Mouse (Mus musculus) myocyte (in vitro differentiated cells): ENCODE results near the gene Slc26a1.

ENCODE experiments used
- CEBPB ChIP-seq: IDR thresholded peaks from 2 replicates; pipeline ENCODE4 v1.6.1; 2011; ENCODE audit warnings: mild to moderate bottlenecking, moderate library complexity; ENCODE audit not compliant: poor library complexity, insufficient read depth, severe bottlenecking
- E2F4 ChIP-seq: IDR thresholded peaks from one replicate; pipeline ENCODE4 v1.6.1; 2011; ENCODE audit warnings: mild to moderate bottlenecking, control low read depth, moderate library complexity; ENCODE audit not compliant: insufficient read depth
- MAX ChIP-seq: IDR thresholded peaks from one replicate; pipeline ENCODE4 v1.6.1; 2011; ENCODE audit warnings: low read depth, mild to moderate bottlenecking, control low read depth
- MYOD1 ChIP-seq, 3 experiments: IDR thresholded peaks; one replicate each; pipeline ENCODE4 v1.6.1; 2011; ENCODE audit warnings: control low read depth in 2 of 3, low read depth in 2 of 3, mild to moderate bottlenecking in 2 of 3, moderate library complexity in 1 of 3; ENCODE audit not compliant: insufficient read length in 2 of 3, control insufficient read depth in 1 of 3
- MYOG ChIP-seq, 3 experiments: IDR thresholded peaks; one replicate each; pipeline ENCODE4 v1.6.1; 2011; ENCODE audit warnings: control low read depth in 2 of 3, low read depth in 2 of 3, mild to moderate bottlenecking in 2 of 3; ENCODE audit not compliant: insufficient read length in 2 of 3, control insufficient read depth in 1 of 3, insufficient read depth in 1 of 3
- POLR2A ChIP-seq: IDR thresholded peaks from one replicate; pipeline ENCODE4 v1.6.1; 2011; ENCODE audit warnings: low read depth, mild to moderate bottlenecking, control low read depth, moderate library complexity; ENCODE audit not compliant: insufficient read length
- POLR2AphosphoS2 ChIP-seq: IDR thresholded peaks from one replicate; pipeline ENCODE4 v1.6.1; 2011; ENCODE audit warnings: low read depth, control low read depth; ENCODE audit not compliant: insufficient read length
- REST ChIP-seq: IDR thresholded peaks from one replicate; pipeline ENCODE4 v1.6.1; 2011; ENCODE audit warnings: mild to moderate bottlenecking, control low read depth, moderate library complexity; ENCODE audit not compliant: insufficient read depth, insufficient read length
- SRF ChIP-seq: IDR thresholded peaks from one replicate; pipeline ENCODE4 v1.6.1; 2011; ENCODE audit warnings: low read depth; ENCODE audit not compliant: control insufficient read depth, insufficient read length
- TCF12 ChIP-seq: IDR thresholded peaks from one replicate; pipeline ENCODE4 v1.6.1; 2011; ENCODE audit warnings: mild to moderate bottlenecking, control low read depth; ENCODE audit not compliant: poor library complexity, insufficient read depth, severe bottlenecking

- no peak for TF ChIP-seq POLR2A
- no peak for TF ChIP-seq POLR2AphosphoS2
- TF ChIP-seq MYOD1 (IDR thresholded peaks at IDR 0.05; ENCODE audit: control insufficient read depth in 1 of 3, insufficient read length in 2 of 3, low read depth in 2 of 3), result no peak
- no peak for TF ChIP-seq TCF12
- TF ChIP-seq E2F4, result no peak
- no peak for TF ChIP-seq MYOG (IDR thresholded peaks at IDR 0.05; ENCODE audit: control insufficient read depth in 1 of 3, insufficient read depth in 1 of 3, insufficient read length in 2 of 3, low read depth in 2 of 3)
- TF ChIP-seq MAX, result no peak
- TF ChIP-seq SRF, result no peak
- TF ChIP-seq CEBPB, result no peak
- no peak for TF ChIP-seq REST
These were observed 3.0 kb upstream of the Slc26a1 start for GRCm38 (mm10) chr5:108678296-108678854.
